Mouse (Mus musculus) megakaryocyte, embryonic 14.5 days (primary cell): ENCODE data around the gene Atp8a2. TPM values are rescaled to one million over a fixed set of nuclear protein-coding genes. Genes with fewer than 3 reads are reported as not detected.
A peak's percentile ranks its signal among the peaks of the same experiment; 100 is the strongest.

Source experiments
- H3K27me3 ChIP-seq: replicated peaks from 2 replicates; pipeline ENCODE3; 2012; ENCODE audit warnings: inconsistent platforms
- H3K36me3 ChIP-seq: replicated peaks from 2 replicates; pipeline ENCODE3; 2012; ENCODE audit warnings: low read length, inconsistent platforms, mixed read lengths
- H3K4me1 ChIP-seq: 2 replicates; pipeline ENCODE4 v1.6.1; 2012; ENCODE audit warnings: inconsistent platforms
- H3K4me3 ChIP-seq: replicated peaks from 2 replicates; pipeline ENCODE3; 2012; ENCODE audit warnings: moderate library complexity, mild to moderate bottlenecking, inconsistent platforms
- H3K9me3 ChIP-seq: 2 replicates; pipeline ENCODE4 v1.6.1; 2012; ENCODE audit warnings: inconsistent platforms
- FLI1 ChIP-seq: IDR thresholded peaks from 2 replicates; pipeline ENCODE4 v1.6.1; 2012; ENCODE audit warnings: low read length, inconsistent platforms, mixed read lengths
- GATA1 ChIP-seq: IDR thresholded peaks from 3 replicates; pipeline ENCODE4 v1.6.1; 2012; ENCODE audit warnings: mixed read lengths, low read length, inconsistent platforms, borderline replicate concordance
- polyA plus RNA-seq: library from polyadenylated mRNA; stranded (reverse); fragments of >175 nt; gene quantifications from 2 replicates; pipeline ENCODE4 v1.2.3, GENCODE M21; 2012; ENCODE audit warnings: low replicate concordance; ENCODE audit not compliant: insufficient read depth

The Atp8a2 gene
- polyA plus RNA-seq, 1 experiment: 0.02 TPM

DNA sequence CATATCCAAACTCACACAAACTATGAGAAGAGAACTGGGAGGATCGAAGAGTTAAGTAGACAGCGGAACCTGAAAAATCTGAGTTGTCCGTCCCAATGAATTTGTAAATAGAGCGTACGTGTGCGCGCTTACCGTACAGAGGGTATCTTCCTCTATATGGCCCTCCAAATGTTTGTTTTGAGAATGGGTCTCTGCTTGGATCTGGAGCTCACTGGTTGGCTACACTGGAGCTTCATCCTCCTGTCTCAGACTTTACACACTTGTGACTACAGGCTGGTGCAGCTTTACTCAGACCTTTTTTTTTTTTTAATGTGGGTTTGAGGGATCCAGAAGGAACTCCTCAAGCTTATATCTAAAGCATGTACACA lies 598.7 kb downstream of the Atp8a2 start:
- no peak for TF ChIP-seq GATA1
- TF ChIP-seq FLI1: no peak
- Histone ChIP-seq H3K4me1 (peaks cover 18% of the 10 kb centered on the region), H3K27me3 (peaks cover 3% of the 10 kb centered on the region), H3K36me3 (peaks cover 20% of the 10 kb centered on the region), H3K9me3 (no peaks in the 10 kb centered on the region), H3K4me3 (peak overlapping the region; percentile 97)

DNA sequence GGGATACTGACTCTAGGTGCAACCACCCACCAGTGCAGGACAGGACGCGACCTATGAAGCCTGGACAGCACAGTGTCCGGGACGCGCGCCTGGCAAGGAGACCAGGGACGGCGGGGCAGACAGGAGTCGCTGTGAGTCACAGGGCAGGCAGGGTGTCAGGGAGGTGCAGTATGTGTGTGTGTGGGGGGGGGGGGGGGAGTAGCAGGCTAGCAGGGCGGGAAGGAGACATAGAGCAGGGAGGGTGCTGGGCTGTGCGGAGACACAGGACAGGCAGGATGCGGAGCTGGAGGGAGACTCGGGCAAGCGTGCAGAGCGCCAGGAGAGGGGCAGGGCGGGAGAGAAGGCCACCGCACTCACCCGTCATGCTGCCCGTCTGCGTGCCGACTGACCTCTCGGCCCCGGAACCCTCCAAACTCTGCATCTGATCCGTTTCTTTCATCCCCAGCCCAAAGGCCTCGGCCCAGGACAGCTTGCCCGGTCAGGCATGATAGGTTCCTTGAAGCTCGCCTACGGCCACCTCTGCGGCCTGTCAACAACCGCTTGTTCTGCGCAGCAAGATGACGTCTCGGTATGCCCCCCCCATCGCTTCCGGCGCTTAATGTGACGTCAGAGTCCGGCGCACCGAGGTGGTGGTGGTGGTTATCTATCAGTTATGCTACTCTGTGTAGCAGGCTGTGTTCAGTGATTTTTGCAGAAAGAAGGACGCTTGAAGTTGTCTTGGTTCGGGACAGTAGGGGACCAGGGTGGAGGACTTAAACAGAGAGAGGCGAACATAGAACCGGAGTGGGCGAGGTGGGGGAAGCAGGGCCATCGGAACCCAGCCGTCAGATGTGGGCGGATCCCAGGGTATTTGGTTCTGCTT lies 599.4 kb downstream of the Atp8a2 start, which contains the start of gene Cdadc1:
TSS of gene Cdadc1 (minus strand) at position 562 of the 862 bp plus-strand sequence.
- TF ChIP-seq GATA1 (no peak), FLI1 (peak; percentile 31; the same call in 1 of the 2 replicates)
- Histone ChIP-seq H3K4me1 (peaks cover 18% of the 10 kb centered on the region), H3K27me3 (no peaks in the 10 kb centered on the region), H3K9me3 (no peaks in the 10 kb centered on the region), H3K4me3 (peak within 1 kb of the TSS; percentile 97), H3K36me3 (peaks cover 26% of the 10 kb centered on the region)

DNA sequence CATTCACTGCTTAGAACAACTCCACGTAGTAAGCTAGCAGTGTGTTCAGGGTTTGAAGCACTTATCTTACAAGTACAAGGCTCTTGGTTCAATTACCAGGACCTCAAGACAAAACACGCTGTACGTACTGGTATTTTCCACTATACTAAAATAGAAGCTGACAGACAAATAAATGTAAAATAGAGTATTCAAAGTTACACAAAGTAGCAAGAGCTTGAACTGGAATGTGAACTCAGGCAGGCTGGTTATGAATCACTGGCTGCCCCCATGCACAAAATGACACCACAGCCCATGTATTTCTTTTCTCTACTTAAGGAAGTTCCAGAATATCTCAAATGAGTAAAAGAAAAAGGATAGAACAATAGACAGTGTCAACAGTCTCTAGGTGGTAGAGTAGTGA lies 602.0 kb downstream of the Atp8a2 start:
- TF ChIP-seq FLI1 (no peak), GATA1 (no peak)
- Histone ChIP-seq H3K4me1 (peaks cover 18% of the 10 kb centered on the region), H3K27me3 (no peaks in the 10 kb centered on the region), H3K9me3 (no peaks in the 10 kb centered on the region), H3K4me3 (no peak overlapping the region), H3K36me3 (peaks cover 43% of the 10 kb centered on the region)

DNA sequence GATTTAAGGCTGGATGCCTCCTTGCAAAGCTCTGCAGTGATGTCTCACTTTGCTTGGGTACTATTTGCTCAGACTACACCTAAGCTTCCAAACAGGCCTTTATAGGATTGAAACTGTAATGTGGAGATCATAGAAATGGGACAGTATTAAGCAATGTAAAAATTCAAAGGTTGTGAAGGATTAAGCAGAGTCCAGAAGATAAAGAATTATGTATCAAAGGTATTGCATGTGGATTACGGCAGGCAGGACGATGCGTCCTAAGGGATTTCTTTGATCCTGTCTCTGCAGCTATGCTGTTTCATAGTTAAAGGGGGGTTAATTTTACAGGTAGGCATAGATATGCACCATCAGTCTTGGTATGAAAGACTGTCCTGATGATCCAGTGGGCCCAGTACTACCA lies 604.4 kb downstream of the Atp8a2 start:
- peaks cover 67% of the 10 kb centered on the region for H3K36me3 ChIP-seq
- H3K4me1 ChIP-seq: peaks cover 13% of the 10 kb centered on the region
- TF ChIP-seq FLI1: no peak
- TF ChIP-seq GATA1: no peak
- H3K27me3 ChIP-seq: no peaks in the 10 kb centered on the region
- no peaks in the 10 kb centered on the region for H3K9me3 ChIP-seq
- H3K4me3 ChIP-seq: no peak overlapping the region

DNA sequence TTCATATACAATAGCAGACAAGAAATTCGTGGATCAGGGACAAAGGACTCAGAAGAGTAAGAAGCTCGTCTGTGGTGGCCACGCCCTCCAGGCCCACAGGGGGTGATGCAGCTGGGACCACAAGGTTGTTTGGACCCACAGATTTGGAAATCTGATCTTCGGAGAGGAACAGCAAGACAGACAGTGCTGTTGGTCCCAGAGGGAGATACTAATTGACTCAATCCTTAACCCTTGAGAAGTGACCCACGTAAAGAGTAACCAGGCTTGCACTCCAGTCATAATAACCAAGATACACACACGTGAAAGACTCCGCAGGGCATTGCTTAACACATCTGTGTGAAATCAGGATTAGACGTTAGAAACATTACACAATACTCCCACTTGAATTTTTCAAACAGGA lies 605.1 kb downstream of the Atp8a2 start:
- no peaks in the 10 kb centered on the region for H3K9me3 ChIP-seq
- no peak overlapping the region for H3K4me3 ChIP-seq
- peaks cover 72% of the 10 kb centered on the region for H3K36me3 ChIP-seq
- H3K4me1 ChIP-seq: peaks cover 8% of the 10 kb centered on the region
- TF ChIP-seq FLI1 (no peak), GATA1 (no peak)
- H3K27me3 ChIP-seq: no peaks in the 10 kb centered on the region

DNA sequence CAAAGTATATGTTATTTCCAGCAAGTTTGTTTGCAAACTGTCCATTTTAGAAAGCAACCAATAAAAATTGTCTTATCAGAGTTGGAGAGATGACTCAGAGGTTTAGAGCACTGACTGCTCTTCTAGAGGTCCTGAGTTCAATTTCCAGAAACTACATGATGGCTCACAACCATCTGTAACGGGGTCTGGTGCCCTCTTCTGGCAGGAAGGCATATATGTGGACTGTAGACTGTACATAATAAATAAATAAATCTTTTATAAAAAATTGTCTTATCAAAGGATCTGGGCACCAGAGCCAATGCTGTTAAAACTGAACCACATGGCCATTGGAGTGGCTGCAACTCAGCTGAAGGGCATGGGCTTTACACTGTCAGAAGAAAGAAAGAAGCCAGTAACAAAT lies 606.4 kb downstream of the Atp8a2 start:
- Histone ChIP-seq H3K27me3 (no peaks in the 10 kb centered on the region), H3K36me3 (peaks cover 82% of the 10 kb centered on the region)
- TF ChIP-seq GATA1: no peak
- no peak for TF ChIP-seq FLI1

More for the DNA sequence above, 606.4 kb downstream of the Atp8a2 start:
- H3K9me3 ChIP-seq: no peaks in the 10 kb centered on the region
- no peaks in the 10 kb centered on the region for H3K4me1 ChIP-seq
- no peak overlapping the region for H3K4me3 ChIP-seq

Other genes starting within 250 kb of the Atp8a2 start
- gene Nupl1, start 54.3 kb upstream of the Atp8a2 start, polyA plus RNA-seq: not detected in 2 replicates
- 1.3 and 14.1 TPM in 2 replicates for gene Gm49336, start 54.3 kb upstream of the Atp8a2 start, polyA plus RNA-seq
- 0.87 and 3.3 TPM in 2 replicates for gene Mtmr6, start 68.0 kb upstream of the Atp8a2 start, polyA plus RNA-seq
- gene Amer2, start 176.1 kb upstream of the Atp8a2 start, polyA plus RNA-seq: not detected in 2 replicates